Mouse (Mus musculus): Measurements from ENCODE around the gene Mrps26.
"Not testable (repeated sequence)": the region's sequence is repeated elsewhere in the genome, so short reads cannot be mapped to it uniquely, and the experiment has no call there.

The Mrps26 gene

GRCm38 (mm10) chr2:130563212-130564055, at the start of gene Mrps26:
TSS of gene Mrps26 (plus strand) at chr2:130563742.
- DNase-seq (ENCODE audit: low read depth, low spot score) = peak; percentile 85

- no peak for DNase-seq (ENCODE audit: low read depth, low spot score)
Measured at GRCm38 (mm10) chr2:130513907-130514306, 49.6 kb upstream of the Mrps26 start.

GRCm38 (mm10) chr2:130515791-130516190, 47.8 kb upstream of the Mrps26 start:
- DNase-seq (ENCODE audit: low read depth, low spot score) = no peak

GRCm38 (mm10) chr2:130521927-130522326, 41.6 kb upstream of the Mrps26 start:
- DNase-seq (ENCODE audit: low read depth, low spot score) = no peak

- DNase-seq (ENCODE audit: low read depth, low spot score) = not testable (repeated sequence)
Measured at GRCm38 (mm10) chr2:130525480-130525879, 38.1 kb upstream of the Mrps26 start.

DNA sequence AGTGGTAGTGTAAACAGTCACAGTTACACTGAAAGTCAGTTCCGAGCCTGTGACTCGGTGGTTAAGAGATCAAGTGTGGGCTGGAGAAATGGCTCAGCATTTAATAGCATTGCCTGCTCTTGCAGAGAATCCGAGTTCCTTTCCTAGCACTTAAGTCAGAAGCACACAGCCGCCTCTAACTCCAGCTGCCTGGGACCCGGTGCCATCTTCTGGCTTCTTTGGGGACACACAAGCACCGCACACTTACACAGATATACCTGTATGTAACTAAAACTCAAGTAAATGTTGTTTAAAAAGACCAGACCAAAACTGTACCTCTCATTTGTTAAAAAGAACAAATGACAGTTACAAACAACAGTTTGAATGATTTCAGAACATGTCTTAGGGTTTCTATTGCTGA, 35.1 kb upstream of the Mrps26 start:
- DNase-seq (ENCODE audit: low read depth, low spot score) = no peak

- no peak for DNase-seq (ENCODE audit: low read depth, low spot score)
Measured at GRCm38 (mm10) chr2:130529290-130529689, 34.3 kb upstream of the Mrps26 start.

- DNase-seq (ENCODE audit: low read depth, low spot score) = no peak
Measured at GRCm38 (mm10) chr2:130529925-130530324, 33.6 kb upstream of the Mrps26 start.

DNA sequence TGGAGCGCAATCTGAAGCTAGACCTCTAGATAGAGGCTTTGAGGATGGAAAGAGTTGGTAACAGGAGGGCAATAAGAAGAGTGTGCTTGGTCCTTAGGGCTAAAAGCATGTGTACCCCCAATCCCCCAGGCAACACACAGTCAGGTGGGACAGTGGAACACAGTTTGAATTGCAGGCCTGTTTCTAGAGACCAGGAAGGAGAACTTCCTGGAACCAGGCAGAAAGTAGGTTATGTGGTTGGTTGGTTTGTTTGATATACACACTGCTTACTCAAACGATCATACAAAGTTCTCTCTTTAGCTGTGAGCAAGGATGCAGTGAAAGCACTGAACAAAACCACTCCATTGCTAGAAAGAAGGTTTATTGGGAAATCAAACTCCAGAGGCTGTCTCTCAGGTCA, 31.3 kb upstream of the Mrps26 start:
- DNase-seq (ENCODE audit: low read depth, low spot score) = no peak

DNA sequence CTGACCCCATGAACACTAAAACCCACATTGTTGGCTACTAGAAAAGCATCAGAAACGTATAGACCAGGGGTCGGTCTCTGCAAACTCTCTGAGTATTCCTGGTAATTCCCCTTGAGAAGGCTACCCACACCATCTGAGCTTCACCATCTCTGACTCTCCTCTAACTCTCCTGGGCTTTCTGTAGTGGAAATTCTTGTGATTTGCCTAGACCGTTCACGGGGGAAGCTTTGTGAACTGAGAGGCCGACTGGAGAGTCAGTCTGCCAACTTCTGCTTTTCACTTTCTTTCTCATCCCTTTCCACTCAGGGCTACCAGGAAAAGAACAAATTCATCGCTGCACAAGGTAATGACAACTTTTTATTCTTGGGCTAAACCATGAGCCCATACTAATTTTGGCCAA, 28.5 kb upstream of the Mrps26 start:
- DNase-seq (ENCODE audit: low read depth, low spot score) = no peak

DNA sequence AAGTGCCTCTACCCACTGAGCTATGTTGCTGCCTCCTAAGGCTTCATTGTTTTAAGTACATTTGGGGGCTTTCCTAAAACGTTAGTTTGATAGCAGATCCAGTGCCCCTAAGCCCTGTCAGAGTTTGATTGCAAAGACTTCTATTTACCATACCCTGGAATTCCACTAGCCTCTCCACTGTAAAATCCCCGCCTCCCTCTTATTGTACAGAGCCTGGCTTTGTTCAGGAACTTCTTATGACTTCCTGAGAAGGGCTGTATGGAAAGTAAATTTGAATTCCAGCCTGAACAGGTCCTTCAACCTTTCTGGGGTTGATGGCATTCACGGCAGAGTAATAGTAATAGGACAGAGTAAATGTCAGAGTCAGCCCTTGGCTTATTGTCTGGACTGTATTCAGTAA, 26.7 kb upstream of the Mrps26 start:
- DNase-seq (ENCODE audit: low read depth, low spot score) = no peak

DNA sequence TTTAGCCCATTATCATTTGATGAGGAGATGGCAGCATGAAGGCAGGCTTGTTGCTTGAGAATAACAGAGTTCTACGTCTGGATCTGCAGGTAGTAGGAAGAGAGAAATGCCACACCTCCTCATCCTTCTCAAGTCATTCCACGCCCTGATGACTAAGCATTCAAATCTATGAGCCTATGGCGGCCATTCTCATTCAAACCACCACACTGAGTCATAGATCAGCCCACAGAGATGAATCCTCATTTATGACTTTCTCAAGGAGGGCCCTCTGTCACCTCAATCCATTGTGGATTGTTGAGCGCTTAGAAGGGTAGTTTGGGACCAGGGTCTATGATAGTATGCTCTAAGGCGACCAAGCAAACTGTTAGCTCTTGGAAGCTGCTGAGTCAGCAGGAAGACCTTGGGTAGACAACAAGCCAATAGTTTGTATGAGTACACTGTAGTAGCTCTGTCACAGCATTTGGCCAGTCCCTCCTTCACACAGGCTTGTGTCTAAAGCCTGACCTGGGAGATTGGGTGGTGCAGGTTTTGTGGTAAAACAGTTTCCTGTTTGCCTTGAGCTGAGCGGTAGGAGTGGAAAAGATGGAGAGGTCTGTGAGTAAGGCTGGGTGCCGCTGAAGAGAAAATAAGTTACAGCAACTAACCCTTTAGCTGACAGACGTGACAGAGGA, 24.5 kb upstream of the Mrps26 start:
- DNase-seq (ENCODE audit: low read depth, low spot score) = no peak

DNA sequence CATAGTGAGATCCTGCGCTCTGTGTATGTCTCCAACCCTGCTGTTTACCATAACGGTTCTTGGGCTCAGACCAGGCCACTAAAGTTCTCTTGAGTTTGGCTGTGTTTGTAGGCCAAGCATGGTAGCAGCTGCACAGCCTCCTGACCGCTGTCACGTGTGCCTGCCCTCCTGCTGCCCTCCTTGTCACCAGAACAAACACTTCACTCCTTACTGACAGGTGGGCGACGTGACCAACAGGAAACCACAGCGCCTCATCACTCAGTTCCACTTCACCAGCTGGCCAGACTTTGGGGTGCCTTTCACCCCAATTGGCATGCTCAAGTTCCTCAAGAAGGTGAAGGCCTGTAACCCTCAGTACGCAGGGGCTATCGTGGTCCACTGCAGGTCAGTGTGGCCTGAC, 23.3 kb upstream of the Mrps26 start:
- DNase-seq (ENCODE audit: low read depth, low spot score) = no peak

- no peak for DNase-seq (ENCODE audit: low read depth, low spot score)
Measured at GRCm38 (mm10) chr2:130546957-130547356, 16.6 kb upstream of the Mrps26 start.

GRCm38 (mm10) chr2:130554841-130555240, 8.7 kb upstream of the Mrps26 start:
- DNase-seq (ENCODE audit: low read depth, low spot score) = no peak

DNA sequence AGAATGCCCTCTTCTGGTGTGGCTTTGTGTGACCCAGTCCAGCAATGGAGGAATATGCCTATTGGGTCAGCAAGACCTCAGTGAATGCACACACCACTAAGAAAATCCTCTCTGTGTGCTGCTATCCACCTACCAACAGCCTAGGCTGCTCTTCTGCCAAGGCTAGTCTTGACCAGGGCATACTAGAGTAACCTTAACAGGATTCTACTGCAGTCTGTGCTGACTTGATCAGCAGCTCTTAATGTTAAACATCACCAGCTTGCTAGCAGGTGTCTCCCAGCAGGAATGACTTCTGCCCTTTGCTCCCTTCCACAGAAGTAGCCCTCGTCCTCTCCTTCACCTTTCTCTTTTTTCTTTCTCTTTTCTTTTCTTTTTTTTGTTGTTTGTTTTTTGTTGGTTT, 7.2 kb upstream of the Mrps26 start:
- no peak for DNase-seq (ENCODE audit: low read depth, low spot score)

DNA sequence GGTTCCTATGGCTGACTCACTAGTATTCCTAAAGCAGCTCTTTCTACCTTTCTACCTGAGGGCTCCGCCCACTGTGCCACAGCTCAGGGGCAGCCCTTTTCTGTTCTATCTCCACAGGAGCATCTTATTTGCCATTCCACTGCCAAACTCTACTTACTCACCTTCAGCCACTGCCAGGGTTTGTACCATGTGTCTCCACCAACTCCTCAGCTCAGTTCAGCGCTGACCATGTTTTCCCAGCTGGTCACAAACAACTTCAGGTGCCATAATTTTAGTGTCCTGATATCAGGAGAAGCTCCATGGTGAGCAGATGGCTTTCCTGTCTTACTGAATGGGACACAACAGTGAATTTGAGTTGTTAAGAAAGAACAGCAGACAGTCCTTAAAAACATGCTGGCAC, 6.1 kb upstream of the Mrps26 start:
- DNase-seq (ENCODE audit: low read depth, low spot score) = no peak

- DNase-seq (ENCODE audit: low read depth, low spot score) = no peak
Measured at GRCm38 (mm10) chr2:130558015-130558414, 5.5 kb upstream of the Mrps26 start.

GRCm38 (mm10) chr2:130564063-130564462, 521 bp downstream of the Mrps26 start:
- no peak for DNase-seq (ENCODE audit: low read depth, low spot score)

- DNase-seq (ENCODE audit: low read depth, low spot score) = no peak
Measured at GRCm38 (mm10) chr2:130564983-130565382, 1.4 kb downstream of the Mrps26 start.

DNA sequence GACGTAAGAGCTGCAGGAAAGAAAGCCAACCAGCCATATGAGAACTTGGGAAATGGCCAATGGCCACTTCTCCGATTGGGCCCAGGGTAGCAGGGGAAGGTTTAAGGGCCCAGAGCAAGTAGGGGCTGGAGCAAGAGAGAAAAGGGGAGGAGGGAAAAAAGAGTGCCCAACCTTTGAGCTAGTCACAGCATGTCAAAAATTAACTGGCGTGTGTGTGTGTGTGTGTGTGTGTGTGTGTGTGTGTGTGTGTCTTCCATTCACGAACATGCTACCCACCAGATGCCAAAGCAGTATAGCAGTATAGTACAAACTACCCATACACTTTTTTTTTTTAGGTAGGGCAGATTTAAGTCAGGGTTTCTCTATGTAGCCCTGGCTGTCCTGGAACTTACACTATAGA, 5.4 kb downstream of the Mrps26 start:
- DNase-seq (ENCODE audit: low read depth, low spot score) = no peak

GRCm38 (mm10) chr2:130569926-130570325, 6.4 kb downstream of the Mrps26 start:
- DNase-seq (ENCODE audit: low read depth, low spot score) = no peak

DNA sequence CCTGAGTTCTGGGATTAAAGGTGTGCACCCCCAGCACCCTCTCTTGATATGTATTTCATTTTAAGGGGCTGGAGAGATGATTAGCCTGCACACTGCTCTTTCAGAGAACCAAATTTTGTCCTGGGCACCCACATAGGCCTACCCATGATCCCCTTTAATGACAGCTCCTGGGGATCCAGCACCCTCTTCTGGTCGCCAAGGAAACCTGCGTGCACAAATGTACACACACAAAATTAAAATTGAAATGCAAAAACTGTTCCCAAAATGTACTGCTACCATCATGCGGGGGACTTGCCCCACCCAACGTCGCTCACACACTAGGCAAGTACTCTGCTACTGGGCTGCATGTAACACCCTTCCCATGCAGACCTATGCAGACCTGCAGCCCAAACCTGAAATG, 11.4 kb downstream of the Mrps26 start:
- DNase-seq (ENCODE audit: low read depth, low spot score) = no peak

All from brain, embryonic 18.5 days (tissue).